Mouse (Mus musculus) MEL (cell line): ENCODE data around the gene Ivd.

Experiments used
- CTCF ChIP-seq, 3 experiments: IDR thresholded peaks in 2 of 3; conservative IDR thresholded peaks in 1 of 3; 2 replicates each; pipeline ENCODE4 v1.5.1; 2011 to 2012; ENCODE audit warnings: low read length in 3 of 3, low read depth in 2 of 3, mild to moderate bottlenecking in 2 of 3, improper control_type of control experiment in 1 of 3, inconsistent platforms in 1 of 3, mixed read lengths in 1 of 3, moderate library complexity in 1 of 3; ENCODE audit not compliant: control insufficient read depth in 1 of 3, insufficient read depth in 1 of 3, poor library complexity in 1 of 3, severe bottlenecking in 1 of 3
- EP300 ChIP-seq, 2 experiments: IDR thresholded peaks; 2 replicates each; pipeline ENCODE4 v1.6.1; 2011; ENCODE audit warnings: improper control_type of control experiment in 2 of 2, low read length in 2 of 2, low read depth in 1 of 2, mild to moderate bottlenecking in 1 of 2
- ETS1 ChIP-seq: IDR thresholded peaks from 2 replicates; pipeline ENCODE4 v1.6.1; 2012; ENCODE audit warnings: low read depth, mild to moderate bottlenecking, inconsistent platforms, low read length, improper control_type of control experiment, moderate library complexity
- MAFK ChIP-seq: IDR thresholded peaks from 2 replicates; pipeline ENCODE4 v1.6.1; 2011; ENCODE audit warnings: low read depth, mild to moderate bottlenecking, low read length, improper control_type of control experiment, borderline replicate concordance
- NRF1 ChIP-seq: IDR thresholded peaks from 2 replicates; pipeline ENCODE4 v1.6.1; 2014; ENCODE audit warnings: low read depth, mild to moderate bottlenecking, inconsistent platforms, low read length, improper control_type of control experiment, moderate library complexity; ENCODE audit not compliant: poor library complexity, insufficient read depth, severe bottlenecking
- POLR2A ChIP-seq, 2 experiments: IDR thresholded peaks; 2 replicates each; pipeline ENCODE4 v1.6.1; 2011 to 2012; ENCODE audit warnings: low read length in 2 of 2, mild to moderate bottlenecking in 2 of 2, control low read depth in 1 of 2, improper control_type of control experiment in 1 of 2, low read depth in 1 of 2, moderate library complexity in 1 of 2; ENCODE audit not compliant: control insufficient read depth in 1 of 2, insufficient read depth in 1 of 2, poor library complexity in 1 of 2
- POLR2AphosphoS2 ChIP-seq: IDR thresholded peaks from 2 replicates; pipeline ENCODE4 v1.6.1; 2011; ENCODE audit warnings: low read length, improper control_type of control experiment
- SMC3 ChIP-seq: IDR thresholded peaks from 2 replicates; pipeline ENCODE4 v1.6.1; 2011; ENCODE audit warnings: low read depth, low read length, improper control_type of control experiment

DNA sequence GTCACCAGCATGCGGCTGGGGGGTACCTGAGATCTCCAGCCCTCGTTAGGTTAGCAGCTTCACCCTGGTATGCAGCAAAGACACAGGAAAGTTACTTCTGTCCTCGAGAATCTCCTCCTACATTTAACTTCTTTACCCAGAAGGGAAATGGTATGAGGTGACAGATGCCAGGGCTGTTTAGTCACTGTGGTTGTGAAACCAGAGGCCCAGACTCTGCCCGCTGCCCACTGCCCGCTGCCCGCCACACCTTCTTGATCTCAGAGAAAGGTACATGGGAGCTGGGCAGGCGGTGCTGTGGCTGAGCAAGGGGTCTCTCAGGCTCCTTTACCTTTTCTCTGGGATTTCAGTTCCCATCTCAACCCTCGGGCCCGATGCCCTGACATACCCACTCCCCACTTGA lies 14.7 kb downstream of the Ivd start:
- TF ChIP-seq CTCF (IDR thresholded peaks at IDR 0.05 in 2 of 3, conservative IDR thresholded peaks at IDR 0.05 in 1 of 3; ENCODE audit: control insufficient read depth in 1 of 3, insufficient read depth in 1 of 3, low read depth in 2 of 3, low read length in 3 of 3, poor library complexity in 1 of 3, severe bottlenecking in 1 of 3) = no peak
- no peak for TF ChIP-seq MAFK
- no peak for TF ChIP-seq POLR2AphosphoS2
- TF ChIP-seq POLR2A (IDR thresholded peaks at IDR 0.05; ENCODE audit: control insufficient read depth in 1 of 2, insufficient read depth in 1 of 2, low read depth in 1 of 2, low read length in 2 of 2, poor library complexity in 1 of 2) = no peak
- no peak for TF ChIP-seq EP300 (IDR thresholded peaks at IDR 0.05; ENCODE audit: low read depth in 1 of 2, low read length in 2 of 2)
- no peak for TF ChIP-seq ETS1
- no peak for TF ChIP-seq SMC3
- no peak for TF ChIP-seq NRF1
